Comparison of ENCODE assay signal across 8 mouse cellular contexts in genomic region chr5:24101446-24102140, GRCm38 (mm10). TPM values are rescaled to one million over a fixed set of nuclear protein-coding genes. Genes with fewer than 3 reads are reported as not detected.
DNase-seq lines count a peak whose midpoint lies in the region; ATAC-seq lines count a peak whose summit lies in the region.

No protein-coding gene starts in this region.

- ATAC-seq in kidney, embryonic 16.5 days (ENCODE audit: low FRiP score, low TSS enrichment) = no peak
- ATAC-seq in limb, embryonic 12.5 days (ENCODE audit: insufficient number of reproducible peaks, insufficient read depth, low FRiP score, low TSS enrichment, low read depth) = no peak
- no peak for ATAC-seq in stomach, embryonic 15.5 days (ENCODE audit: insufficient read depth, low FRiP score, low read depth)

- H3K36me3 ChIP-seq in kidney, embryonic 16.5 days (ENCODE audit: insufficient read depth, low read length) = no peaks in the 10 kb centered on the region
- H3K36me3 ChIP-seq in erythroblast, embryonic 14.5 days (ENCODE audit: control insufficient read depth) = peaks cover 18% of the 10 kb centered on the region
- H3K36me3 ChIP-seq in limb, embryonic 12.5 days = no peaks in the 10 kb centered on the region
- H3K36me3 ChIP-seq in stomach, embryonic 15.5 days = no peaks in the 10 kb centered on the region

- H3K27ac ChIP-seq in kidney, embryonic 16.5 days (ENCODE audit: low read length) = peak overlapping the region; percentile 85
- H3K27ac ChIP-seq in limb, embryonic 12.5 days = 0 out of 2 replicates have a peak overlapping the region, but pooled peaks have one; percentile 92
- peak overlapping the region; percentile 91; the same call in 1 of the 2 replicates for H3K27ac ChIP-seq in stomach, embryonic 15.5 days

- H3K4me1 ChIP-seq in kidney, embryonic 16.5 days (ENCODE audit: insufficient read depth, low read length) = peaks cover 10% of the 10 kb centered on the region; the same call in 1 of the 2 replicates
- H3K4me1 ChIP-seq in erythroblast, embryonic 14.5 days (ENCODE audit: control insufficient read depth) = peaks cover 27% of the 10 kb centered on the region
- H3K4me1 ChIP-seq in limb, embryonic 12.5 days (replicated peaks) = no peaks in the 10 kb centered on the region
- no peaks in the 10 kb centered on the region for H3K4me1 ChIP-seq in stomach, embryonic 15.5 days

- DNase-seq in kidney, postnatal 14 days = no peak
- DNase-seq in Muller cell, postnatal 12 days (ENCODE audit: inconsistent ontology term) = peak; percentile 21
- DNase-seq in lung, postnatal 36 days = no peak
- DNase-seq in kidney, adult 9 months = no peak

- H3K27me3 ChIP-seq in kidney, embryonic 16.5 days (ENCODE audit: insufficient read depth, low read length) = no peaks in the 10 kb centered on the region
- peaks cover 4% of the 10 kb centered on the region for H3K27me3 ChIP-seq in erythroblast, embryonic 14.5 days (ENCODE audit: control insufficient read depth)
- no peaks in the 10 kb centered on the region for H3K27me3 ChIP-seq in limb, embryonic 12.5 days
- no peaks in the 10 kb centered on the region for H3K27me3 ChIP-seq in stomach, embryonic 15.5 days (replicated peaks)

- peak overlapping the region; percentile 86 for H3K4me3 ChIP-seq in kidney, embryonic 16.5 days (ENCODE audit: low read length)
- peak overlapping the region; percentile 90 for H3K4me3 ChIP-seq in erythroblast, embryonic 14.5 days (replicated peaks)
- H3K4me3 ChIP-seq in limb, embryonic 12.5 days (replicated peaks) = peak overlapping the region; percentile 81
- H3K4me3 ChIP-seq in stomach, embryonic 15.5 days (replicated peaks) = peak overlapping the region; percentile 62

- peak overlapping the region; percentile 86 for H3K9ac ChIP-seq in kidney, embryonic 16.5 days (replicated peaks; ENCODE audit: low read length)
- peak overlapping the region; percentile 82 for H3K9ac ChIP-seq in limb, embryonic 12.5 days (replicated peaks)
- no peak overlapping the region; the same call in 1 of the 2 replicates for H3K9ac ChIP-seq in stomach, embryonic 15.5 days

- no peaks in the 10 kb centered on the region for H3K9me3 ChIP-seq in kidney, embryonic 16.5 days (ENCODE audit: low read length)
- no peaks in the 10 kb centered on the region for H3K9me3 ChIP-seq in erythroblast, embryonic 14.5 days (ENCODE audit: control insufficient read depth, low read length)
- no peaks in the 10 kb centered on the region for H3K9me3 ChIP-seq in limb, embryonic 12.5 days
- H3K9me3 ChIP-seq in stomach, embryonic 15.5 days = no peaks in the 10 kb centered on the region

- whole genome bisulfite sequencing in kidney, embryonic 16.5 days = 4% methylated on average over 8 of the region's 8 CpGs
- WGBS in limb, embryonic 12.5 days = 9% methylated on average over 8 of the region's 8 CpGs
- 9% methylated on average over 8 of the region's 8 CpGs for WGBS in stomach, embryonic 15.5 days

- H3K4me2 ChIP-seq in kidney, embryonic 16.5 days (replicated peaks; ENCODE audit: low read depth, low read length) = peak overlapping the region; percentile 81
- H3K4me2 ChIP-seq in limb, embryonic 12.5 days = peak overlapping the region; percentile 76
- peak overlapping the region; percentile 66 for H3K4me2 ChIP-seq in stomach, embryonic 15.5 days

RNA-seq across cellular contexts. Expression of gene Klhl7, which starts 1.2 kb away (rescaled TPM):
- 44.4 and 46.0 TPM in 2 replicates for polyA plus RNA-seq in kidney, embryonic 16.5 days (2015; fragmentation: Nextera tagmentation; extraction: Ambion mirVana)
- polyA plus RNA-seq in erythroblast, embryonic 14.5 days (2012) = 0.42 TPM in 2 replicates
- polyA plus RNA-seq in limb, embryonic 12.5 days (2016; fragmentation: Nextera tagmentation; extraction: Ambion mirVana) = 61.2 and 61.9 TPM in 2 replicates
- 47.3 and 47.6 TPM in 2 replicates for polyA plus RNA-seq in stomach, embryonic 15.5 days (2015; fragmentation: Nextera tagmentation; extraction: Ambion mirVana)

Comparison
In these comparisons a context has a peak if more than half of its experiments do, and no peak if none do; other contexts are left out.
1. RNA of gene Klhl7, which starts 1.2 kb away (polyA plus RNA-seq): 61.2 to 61.9 TPM in limb, embryonic 12.5 days, 47.3 to 47.6 TPM in stomach, embryonic 15.5 days and 44.4 to 46.0 TPM in kidney, embryonic 16.5 days; 0.42 TPM in erythroblast, embryonic 14.5 days; every median in the first group is over 10 times any median in the second.
2. Peak in every context shown above with its lines, with median percentiles within 50 percentile points of each other: H3K27ac ChIP-seq, H3K4me2 ChIP-seq and H3K4me3 ChIP-seq.